Mouse (Mus musculus) midbrain, embryonic 13.5 days (tissue): ENCODE data around the gene Abcf1. TPM values are rescaled to one million over a fixed set of nuclear protein-coding genes. Genes with fewer than 3 reads are reported as not detected.

ENCODE experiments used
- ATAC-seq: fragments of 200-750 bp; cut with Nextera tagmentation; 2 replicates; pipeline ENCODE4 v1.8.0; 2017; ENCODE audit warnings: mild to moderate bottlenecking, moderate TSS enrichment, moderate library complexity
- H3K27ac ChIP-seq: fragments of 300-500 bp; sonication (generic); 2 replicates; pipeline ENCODE4 v1.5.1; 2015; ENCODE audit warnings: inconsistent platforms, mild to moderate bottlenecking, moderate library complexity
- H3K27me3 ChIP-seq: fragments of 300-500 bp; sonication (generic); 2 replicates; pipeline ENCODE4 v1.6.1; 2015; ENCODE audit warnings: mild to moderate bottlenecking, inconsistent platforms
- H3K36me3 ChIP-seq: fragments of 300-500 bp; sonication (generic); 2 replicates; pipeline ENCODE4 v1.6.1; 2015; ENCODE audit warnings: mild to moderate bottlenecking, inconsistent platforms
- H3K4me1 ChIP-seq: fragments of 300-500 bp; sonication (generic); replicated peaks from 2 replicates; pipeline ENCODE4 v1.6.1; 2015; ENCODE audit warnings: inconsistent platforms
- H3K4me2 ChIP-seq: fragments of 300-500 bp; sonication (generic); replicated peaks from 2 replicates; pipeline ENCODE4 v1.6.1; 2015; ENCODE audit warnings: moderate library complexity, mild to moderate bottlenecking, inconsistent platforms
- H3K4me3 ChIP-seq: fragments of 300-500 bp; sonication (generic); replicated peaks from 2 replicates; pipeline ENCODE4 v1.5.1; 2015; ENCODE audit warnings: mild to moderate bottlenecking, inconsistent platforms
- H3K9ac ChIP-seq: fragments of 300-500 bp; sonication (generic); replicated peaks from 2 replicates; pipeline ENCODE4 v1.6.1; 2015; ENCODE audit warnings: mild to moderate bottlenecking, inconsistent platforms
- H3K9me3 ChIP-seq: fragments of 300-500 bp; sonication (generic); 2 replicates; pipeline ENCODE4 v1.6.1; 2016; ENCODE audit warnings: mild to moderate bottlenecking, inconsistent platforms
- WGBS: fragments of 180-500 bp; shearing (Covaris S2); methylation state at CpG from one replicate; pipeline ENCODE4 v1.1.7; 2015; 5-methylcytosine and 5-hydroxymethylcytosine counted together
- polyA plus RNA-seq: library from polyadenylated mRNA; unstranded; fragments of >200 nt; fragmentation: Nextera tagmentation; extraction: Ambion mirVana; gene quantifications from 2 replicates; pipeline ENCODE4 v1.2.1, GENCODE M21; 2015

Gene Abcf1
- polyA plus RNA-seq, 1 experiment from 2014 or later = 112 TPM

DNA sequence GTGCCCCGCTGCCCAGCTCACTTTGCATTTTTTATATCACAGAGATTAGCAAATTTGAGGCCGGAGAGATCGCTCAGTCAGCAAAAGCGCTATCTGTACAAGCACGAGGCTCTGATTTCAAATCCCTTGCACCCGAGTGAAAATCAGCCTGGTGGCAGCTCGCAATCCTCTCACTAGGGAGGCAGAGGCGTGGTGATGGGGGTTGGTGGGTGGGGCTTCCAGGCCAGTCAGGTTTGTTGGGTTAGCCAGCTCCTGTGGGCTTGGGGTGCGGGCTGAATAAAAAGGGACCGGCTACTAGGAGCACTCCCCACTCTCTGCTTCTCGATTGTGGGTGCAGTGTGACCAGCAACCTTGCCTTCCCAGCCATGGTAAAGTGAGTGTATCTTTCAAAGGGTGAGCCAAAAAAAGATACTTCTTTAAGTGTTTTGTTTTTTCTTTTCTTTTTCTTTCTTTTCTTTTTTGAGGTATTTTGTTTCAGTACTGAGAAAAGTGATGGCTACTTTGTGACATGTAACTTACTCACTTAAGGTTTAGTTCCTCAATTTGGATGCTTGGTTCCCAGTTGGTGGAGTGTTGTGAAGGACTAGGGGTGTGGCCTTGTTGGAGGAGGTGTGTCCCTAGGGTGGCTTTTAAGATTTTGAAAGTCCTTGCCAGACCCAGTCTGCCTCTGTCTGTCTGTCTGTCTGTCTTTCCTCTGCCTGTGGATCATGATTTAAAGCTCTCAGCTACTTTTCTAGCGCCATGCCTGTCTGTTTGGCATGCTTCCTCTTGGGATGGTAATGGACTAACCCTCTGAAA, 28.4 kb upstream of the Abcf1 start:
- 50% methylated on average over 12 of the region's 12 CpGs for WGBS

GRCm38 (mm10) chr17:35996949-35997348, 27.4 kb upstream of the Abcf1 start:
- Histone ChIP-seq H3K27ac (no peak overlapping the region), H3K9ac (no peak overlapping the region), H3K4me2 (0 out of 2 replicates have a peak overlapping the region, but pooled peaks have one; percentile 9), H3K4me3 (no peak overlapping the region), H3K36me3 (no peaks in the 10 kb centered on the region), H3K27me3 (no peaks in the 10 kb centered on the region), H3K9me3 (no peaks in the 10 kb centered on the region), H3K4me1 (peaks cover 28% of the 10 kb centered on the region)
- WGBS = 5% methylated on average over 11 of the region's 11 CpGs
- ATAC-seq = peak; percentile 69

More for the DNA sequence above, 28.4 kb upstream of the Abcf1 start:
- H3K9ac ChIP-seq = peak overlapping the region; percentile 14; the same call in 1 of the 2 replicates
- H3K27me3 ChIP-seq = no peaks in the 10 kb centered on the region
- peaks cover 28% of the 10 kb centered on the region for H3K4me1 ChIP-seq
- no peak overlapping the region for H3K4me2 ChIP-seq
- no peak overlapping the region for H3K27ac ChIP-seq
- no peak overlapping the region for H3K4me3 ChIP-seq
- ATAC-seq = no peak
- H3K36me3 ChIP-seq = no peaks in the 10 kb centered on the region
- H3K9me3 ChIP-seq = no peaks in the 10 kb centered on the region

GRCm38 (mm10) chr17:35994879-35995240, 25.3 kb upstream of the Abcf1 start:
- H3K9me3 ChIP-seq = no peaks in the 10 kb centered on the region
- ATAC-seq = no peak
- H3K4me1 ChIP-seq = peaks cover 28% of the 10 kb centered on the region
- peak overlapping the region; percentile 80 for H3K4me2 ChIP-seq
- H3K27me3 ChIP-seq = no peaks in the 10 kb centered on the region
- H3K4me3 ChIP-seq = peak overlapping the region; percentile 72
- peaks cover 2% of the 10 kb centered on the region; the same call in 1 of the 2 replicates for H3K36me3 ChIP-seq
- 4% methylated on average over 14 of the region's 14 CpGs for WGBS
- peak overlapping the region; percentile 77 for H3K9ac ChIP-seq
- peak overlapping the region; percentile 70 for H3K27ac ChIP-seq

DNA sequence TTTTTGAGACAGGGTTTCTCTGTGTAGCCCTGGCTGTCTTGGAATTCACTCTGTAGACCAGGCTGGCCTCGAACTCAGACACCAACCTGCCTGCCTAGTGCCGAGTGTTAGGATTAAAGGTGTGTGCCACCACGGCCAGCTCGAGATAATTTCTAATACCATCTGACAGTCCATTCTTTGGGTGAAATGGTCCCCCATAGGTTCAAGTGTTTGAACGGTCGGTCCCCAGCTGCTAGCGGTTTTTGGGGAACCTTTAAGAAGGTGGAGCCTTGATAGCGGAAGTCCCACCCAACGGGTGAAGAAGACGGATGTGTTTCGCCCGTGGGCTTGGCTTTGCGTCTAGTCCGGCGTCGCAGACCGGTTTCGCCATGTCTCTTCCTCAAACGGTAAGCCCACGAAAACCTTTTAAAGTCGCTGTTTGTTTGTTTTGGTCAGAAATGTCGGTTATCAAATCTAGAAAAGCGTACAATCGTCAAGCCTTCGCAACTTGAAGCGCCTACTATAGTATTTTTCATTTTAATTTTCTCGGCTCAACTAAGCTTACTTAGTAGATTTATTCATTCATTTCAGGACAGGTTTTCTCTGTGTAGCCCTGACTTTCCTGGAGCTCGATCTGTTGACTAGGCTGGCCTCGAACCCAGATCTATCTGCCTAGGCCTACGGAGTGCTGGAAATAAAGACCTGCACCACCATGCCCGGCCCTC, 24.8 kb upstream of the Abcf1 start:
- Histone ChIP-seq H3K4me2 (peak overlapping the region; percentile 80), H3K36me3 (peaks cover 7% of the 10 kb centered on the region), H3K4me3 (peak overlapping the region; percentile 72), H3K27ac (peak overlapping the region; percentile 70), H3K9me3 (no peaks in the 10 kb centered on the region), H3K27me3 (no peaks in the 10 kb centered on the region), H3K4me1 (peaks cover 28% of the 10 kb centered on the region), H3K9ac (peak overlapping the region; percentile 77)
- peak; percentile 69 for ATAC-seq
- WGBS = 4% methylated on average over 31 of the region's 31 CpGs

DNA sequence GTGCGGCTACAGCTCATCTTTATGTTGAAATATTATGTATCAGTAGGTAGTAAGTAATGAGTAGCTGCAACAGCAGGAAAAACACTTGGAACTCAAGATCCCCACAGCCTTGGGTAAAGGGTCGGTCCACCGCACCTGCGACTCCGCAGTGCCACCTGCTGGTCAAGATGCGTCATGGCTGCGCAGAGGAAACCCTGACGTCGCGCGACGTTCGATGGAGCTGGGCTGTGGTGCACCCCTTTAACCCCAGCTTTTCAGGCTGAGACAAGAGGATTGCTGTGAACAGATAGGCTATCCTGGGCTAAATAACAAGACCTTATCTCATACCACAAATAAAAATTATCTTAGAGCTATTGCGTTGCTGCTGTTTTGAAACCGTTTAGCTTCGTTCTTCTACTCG, 24.1 kb upstream of the Abcf1 start:
- Histone ChIP-seq H3K9me3 (no peaks in the 10 kb centered on the region), H3K27ac (no peak overlapping the region), H3K9ac (no peak overlapping the region), H3K4me2 (peak overlapping the region; percentile 37), H3K36me3 (peaks cover 14% of the 10 kb centered on the region), H3K27me3 (no peaks in the 10 kb centered on the region), H3K4me3 (peak overlapping the region; percentile 72), H3K4me1 (peaks cover 28% of the 10 kb centered on the region)
- 10% methylated on average over 17 of the region's 17 CpGs for WGBS
- ATAC-seq = peak; percentile 76

DNA sequence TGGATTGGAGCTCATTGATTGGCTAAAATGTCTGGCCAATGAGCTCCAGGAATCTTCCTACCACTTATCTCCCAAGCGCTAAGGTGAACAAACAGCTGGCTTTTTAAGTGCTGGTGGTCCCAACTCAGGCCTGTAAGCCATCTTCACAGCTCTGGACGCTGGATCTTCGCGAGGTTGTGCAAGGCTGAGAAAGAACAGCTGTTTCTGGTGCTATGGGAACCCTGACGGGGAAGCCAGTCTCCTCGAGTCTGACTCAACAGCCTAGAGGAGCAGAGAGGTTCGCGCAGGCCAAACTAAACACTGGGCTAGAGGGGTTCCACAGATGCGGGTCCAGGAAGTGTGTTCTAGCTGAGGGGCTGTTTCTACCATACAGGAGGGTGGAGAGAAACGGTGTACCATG, 22.2 kb upstream of the Abcf1 start:
- peaks cover 16% of the 10 kb centered on the region for H3K4me1 ChIP-seq
- 61% methylated on average over 10 of the region's 10 CpGs for WGBS
- ATAC-seq = no peak
- no peaks in the 10 kb centered on the region for H3K27me3 ChIP-seq
- no peak overlapping the region for H3K27ac ChIP-seq
- no peak overlapping the region for H3K9ac ChIP-seq
- peaks cover 33% of the 10 kb centered on the region for H3K36me3 ChIP-seq
- H3K4me2 ChIP-seq = no peak overlapping the region
- H3K9me3 ChIP-seq = no peaks in the 10 kb centered on the region
- H3K4me3 ChIP-seq = no peak overlapping the region

DNA sequence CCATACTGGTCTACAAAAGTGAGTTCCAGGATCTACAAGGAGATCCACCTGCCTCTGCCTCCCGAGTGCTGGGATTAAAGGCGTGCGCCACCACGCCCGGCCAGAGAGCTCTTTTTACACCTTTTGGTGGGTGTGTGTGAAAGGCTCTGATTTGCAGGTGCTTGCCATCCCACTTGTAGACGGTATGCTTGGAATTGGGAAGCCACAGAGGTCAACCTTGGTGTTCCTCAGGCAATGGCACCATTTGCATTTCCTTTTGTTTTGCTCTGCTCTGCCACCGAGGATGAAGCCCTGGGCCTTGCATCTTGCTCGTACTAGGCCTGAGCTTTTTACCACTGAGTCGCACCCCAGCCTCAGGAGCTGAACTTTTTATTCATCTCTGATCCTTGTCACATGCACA, 12.2 kb upstream of the Abcf1 start:
- H3K4me1 ChIP-seq = peaks cover 26% of the 10 kb centered on the region
- H3K27ac ChIP-seq = no peak overlapping the region
- H3K4me2 ChIP-seq = no peak overlapping the region
- WGBS = 89% methylated on average over 9 of the region's 9 CpGs
- H3K9ac ChIP-seq = no peak overlapping the region
- no peak for ATAC-seq
- H3K27me3 ChIP-seq = no peaks in the 10 kb centered on the region
- no peaks in the 10 kb centered on the region for H3K9me3 ChIP-seq
- peak overlapping the region; percentile 97; the same call in 1 of the 2 replicates for H3K4me3 ChIP-seq
- H3K36me3 ChIP-seq = peaks cover 52% of the 10 kb centered on the region

- no peaks in the 10 kb centered on the region for H3K9me3 ChIP-seq
- no peaks in the 10 kb centered on the region for H3K27me3 ChIP-seq
- H3K4me1 ChIP-seq = peaks cover 26% of the 10 kb centered on the region
- ATAC-seq = peak; percentile 48
- 1% methylated on average over 27 of the region's 29 CpGs for WGBS
- H3K36me3 ChIP-seq = peaks cover 44% of the 10 kb centered on the region
- peak overlapping the region; percentile 94 for H3K27ac ChIP-seq
- H3K9ac ChIP-seq = peak overlapping the region; percentile 86
- peak overlapping the region; percentile 97 for H3K4me3 ChIP-seq
- peak overlapping the region; percentile 90 for H3K4me2 ChIP-seq
Measured at GRCm38 (mm10) chr17:35980363-35980754, 10.8 kb upstream of the Abcf1 start.

DNA sequence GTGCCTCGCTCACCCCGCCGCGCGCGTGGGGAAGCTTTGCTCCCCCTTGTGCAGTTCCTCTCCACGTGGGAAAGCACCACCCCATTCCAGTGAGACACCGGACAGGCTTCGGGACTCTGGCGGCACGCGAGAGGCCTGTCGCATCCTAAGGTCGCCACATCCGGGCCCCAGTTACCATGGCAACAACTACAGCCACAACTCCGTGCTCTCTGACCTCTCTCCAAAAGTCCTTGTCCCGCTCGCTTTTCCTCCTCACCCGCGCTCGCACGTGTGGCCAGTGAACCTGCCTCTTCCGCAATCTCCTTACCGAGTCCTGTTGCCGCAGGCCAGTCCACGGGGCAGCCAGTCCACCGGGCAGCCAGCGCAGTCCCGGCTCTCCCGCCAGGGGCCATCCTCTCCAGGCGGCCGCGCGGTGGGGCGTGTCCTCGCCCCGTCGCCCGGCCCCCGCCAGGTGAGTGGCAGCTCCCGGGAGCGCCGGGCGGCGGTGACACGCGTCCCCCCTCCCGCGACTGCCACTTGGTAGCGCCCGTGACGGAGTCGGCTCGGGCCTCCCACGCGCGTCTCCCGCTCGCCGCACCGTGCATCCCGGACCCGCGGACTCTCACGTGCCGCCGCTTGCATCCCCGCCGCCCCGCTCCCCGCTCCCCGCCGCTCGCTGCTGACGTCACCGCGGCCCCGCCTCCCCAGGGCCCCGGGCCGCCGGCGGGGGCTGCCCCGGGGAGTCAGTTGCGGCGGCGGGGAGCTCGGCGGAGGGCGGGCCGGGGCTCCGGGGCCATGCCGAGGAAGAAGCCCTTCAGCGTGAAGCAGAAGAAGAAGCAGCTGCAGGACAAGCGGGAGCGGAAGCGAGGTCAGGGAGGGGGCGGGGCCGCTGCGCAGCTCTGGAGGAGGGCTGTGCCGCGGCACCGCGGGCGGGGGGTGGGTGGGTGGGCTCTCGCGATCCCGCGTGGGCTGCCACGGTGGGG, 10.1 kb upstream of the Abcf1 start, which contains the start of the genes Gnl1 and Prr3:
Gene Gnl1, plus strand, starts transcription at position 451 of the 962 bp plus-strand sequence.
Gene Prr3, minus strand, starts transcription at position 836 of the 962 bp plus-strand sequence.
- H3K4me1 ChIP-seq = peaks cover 26% of the 10 kb centered on the region
- peak within 1 kb of the TSS; percentile 94 for H3K27ac ChIP-seq
- H3K4me3 ChIP-seq = peak within 1 kb of the TSS; percentile 97
- H3K4me2 ChIP-seq = peak within 1 kb of the TSS; percentile 90
- H3K27me3 ChIP-seq = no peaks in the 10 kb centered on the region
- peak within 1 kb of the TSS; percentile 86 for H3K9ac ChIP-seq
- peak; percentile 80 for ATAC-seq
- H3K9me3 ChIP-seq = no peaks in the 10 kb centered on the region
- under 1% methylated on average over 98 of the region's 109 CpGs for WGBS
- peaks cover 40% of the 10 kb centered on the region for H3K36me3 ChIP-seq

GRCm38 (mm10) chr17:35978811-35979400, 9.3 kb upstream of the Abcf1 start:
- under 1% methylated on average over 41 of the region's 41 CpGs for WGBS
- H3K36me3 ChIP-seq = peaks cover 42% of the 10 kb centered on the region
- peak overlapping the region; percentile 97 for H3K4me3 ChIP-seq
- no peaks in the 10 kb centered on the region for H3K9me3 ChIP-seq
- peaks cover 26% of the 10 kb centered on the region for H3K4me1 ChIP-seq
- peak; percentile 88 for ATAC-seq
- H3K27ac ChIP-seq = peak overlapping the region; percentile 94
- no peaks in the 10 kb centered on the region for H3K27me3 ChIP-seq
- peak overlapping the region; percentile 90 for H3K4me2 ChIP-seq
- peak overlapping the region; percentile 86 for H3K9ac ChIP-seq

DNA sequence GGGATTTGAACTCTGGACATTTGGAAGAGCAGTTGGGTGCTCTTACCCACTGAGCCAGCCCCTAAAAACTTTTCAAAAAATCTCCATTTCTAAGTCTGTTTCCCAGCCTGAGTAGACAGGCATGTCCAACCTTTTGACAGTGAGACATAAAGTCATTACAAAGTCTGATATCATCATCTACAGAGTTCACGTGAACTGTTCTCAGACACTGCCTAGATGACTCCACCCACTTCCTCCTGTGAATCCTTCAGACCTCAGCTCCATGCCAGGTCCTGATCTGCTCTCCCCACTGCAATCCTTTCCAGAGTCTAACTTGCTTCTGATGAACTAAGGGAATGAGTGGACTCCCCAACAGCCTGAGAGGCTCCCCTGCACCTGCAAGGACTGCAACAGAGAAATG, 2.6 kb upstream of the Abcf1 start:
- Histone ChIP-seq H3K4me1 (peaks cover 27% of the 10 kb centered on the region), H3K9me3 (no peaks in the 10 kb centered on the region), H3K9ac (no peak overlapping the region), H3K36me3 (peaks cover 31% of the 10 kb centered on the region), H3K27me3 (no peaks in the 10 kb centered on the region), H3K4me2 (no peak overlapping the region), H3K27ac (no peak overlapping the region), H3K4me3 (no peak overlapping the region)
- no peak for ATAC-seq
- WGBS = 63% methylated on average over 1 of the region's 1 CpGs
